Mouse (Mus musculus): ENCODE results near the gene Il17rb. TPM values are rescaled to one million over a fixed set of nuclear protein-coding genes. Genes with fewer than 3 reads are reported as not detected.

The Il17rb gene
- polyA plus RNA-seq, 2 experiments = 1.3 TPM

DNA sequence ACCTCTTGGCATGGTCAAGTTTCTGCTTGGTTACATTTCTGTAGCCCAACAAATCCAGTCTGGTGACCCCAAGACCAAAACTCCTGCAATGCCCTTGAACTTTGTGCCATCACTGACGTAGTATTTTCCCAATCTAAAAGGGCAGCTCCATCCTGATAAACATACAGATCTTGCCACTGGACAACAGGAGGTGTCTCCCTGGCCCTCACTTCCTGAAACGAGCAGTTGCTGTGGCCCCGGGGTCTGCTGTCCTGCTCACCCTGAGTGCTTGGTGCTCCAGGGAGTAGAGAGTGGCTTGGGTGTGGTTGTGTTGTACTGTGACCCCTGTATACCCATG lies 9.3 kb downstream of the Il17rb start:
- ATAC-seq (ENCODE audit: low FRiP score, low read depth) (no peak), DNase-seq (ENCODE audit: low spot score) (no peak)
- Histone ChIP-seq H3K4me3 (replicated peaks; ENCODE audit: low read length) (no peak overlapping the region), H3K9me3 (ENCODE audit: control insufficient read depth, low read length) (no peaks in the 10 kb centered on the region), H3K36me3 (ENCODE audit: control insufficient read depth, insufficient read depth, low read length) (peaks cover 30% of the 10 kb centered on the region), H3K27me3 (ENCODE audit: control insufficient read depth, insufficient read depth, low read length) (no peaks in the 10 kb centered on the region), H3K4me1 (ENCODE audit: control insufficient read depth, insufficient read depth, low read length) (no peaks in the 10 kb centered on the region), H3K4me2 (replicated peaks; ENCODE audit: low read depth, low read length, severe bottlenecking) (no peak overlapping the region), H3K27ac (replicated peaks; ENCODE audit: low read depth, low read length) (no peak overlapping the region), H3K9ac (ENCODE audit: low read depth, low read length, severe bottlenecking) (no peak overlapping the region)
- TF ChIP-seq POLR2A (IDR thresholded peaks at IDR 0.05; ENCODE audit: borderline replicate concordance, extremely low read depth, insufficient read depth, insufficient read length) = no peak
- WGBS = 87% methylated on average over 3 of the region's 3 CpGs

- TF ChIP-seq POLR2A (IDR thresholded peaks at IDR 0.05; ENCODE audit: borderline replicate concordance, extremely low read depth, insufficient read depth, insufficient read length) = no peak
These were observed 9.8 kb downstream of the Il17rb start for GRCm38 (mm10) chr14:29998747-29999474.

DNA sequence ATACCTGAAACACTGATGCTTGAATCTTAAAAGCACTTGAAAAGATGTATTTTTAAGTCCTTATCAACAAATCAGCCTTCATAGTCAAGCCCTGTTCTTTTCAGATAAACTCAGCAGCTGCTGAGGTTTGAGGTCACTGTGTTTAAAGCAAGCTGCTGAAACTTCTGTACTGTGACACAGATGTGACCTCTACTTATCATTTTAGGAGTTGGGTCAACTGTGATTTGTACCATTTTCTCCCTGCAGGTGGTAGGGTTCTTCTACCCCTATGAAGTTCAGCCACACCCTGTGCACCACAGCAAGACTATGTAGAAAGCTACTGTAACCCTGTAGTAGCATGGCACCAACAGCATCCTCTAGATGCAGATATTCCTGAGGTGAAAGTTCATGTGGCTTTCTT lies 11.4 kb downstream of the Il17rb start:
- Histone ChIP-seq H3K27me3 (ENCODE audit: control insufficient read depth, insufficient read depth, low read length) (no peaks in the 10 kb centered on the region), H3K36me3 (ENCODE audit: control insufficient read depth, insufficient read depth, low read length) (peaks cover 50% of the 10 kb centered on the region), H3K27ac (replicated peaks; ENCODE audit: low read depth, low read length) (no peak overlapping the region), H3K4me1 (ENCODE audit: control insufficient read depth, insufficient read depth, low read length) (no peaks in the 10 kb centered on the region), H3K4me3 (replicated peaks; ENCODE audit: low read length) (no peak overlapping the region), H3K9me3 (ENCODE audit: control insufficient read depth, low read length) (no peaks in the 10 kb centered on the region), H3K9ac (ENCODE audit: low read depth, low read length, severe bottlenecking) (no peak overlapping the region), H3K4me2 (replicated peaks; ENCODE audit: low read depth, low read length, severe bottlenecking) (no peak overlapping the region)
- ATAC-seq (ENCODE audit: low FRiP score, low read depth) (no peak), DNase-seq (ENCODE audit: low spot score) (no peak)
- no peak for TF ChIP-seq POLR2A (IDR thresholded peaks at IDR 0.05; ENCODE audit: borderline replicate concordance, extremely low read depth, insufficient read depth, insufficient read length)

More at GRCm38 (mm10) chr14:29998747-29999474, 9.8 kb downstream of the Il17rb start:
- H3K4me2 ChIP-seq (replicated peaks; ENCODE audit: low read depth, low read length, severe bottlenecking) = no peak overlapping the region
- H3K36me3 ChIP-seq (ENCODE audit: control insufficient read depth, insufficient read depth, low read length) = peaks cover 34% of the 10 kb centered on the region
- no peaks in the 10 kb centered on the region for H3K9me3 ChIP-seq (ENCODE audit: control insufficient read depth, low read length)
- no peak overlapping the region for H3K4me3 ChIP-seq (replicated peaks; ENCODE audit: low read length)
- DNase-seq (ENCODE audit: low spot score) (no peak), ATAC-seq (ENCODE audit: low FRiP score, low read depth) (no peak)
- no peak overlapping the region for H3K9ac ChIP-seq (ENCODE audit: low read depth, low read length, severe bottlenecking)
- H3K27me3 ChIP-seq (ENCODE audit: control insufficient read depth, insufficient read depth, low read length) = no peaks in the 10 kb centered on the region
- H3K27ac ChIP-seq (replicated peaks; ENCODE audit: low read depth, low read length) = no peak overlapping the region
- 86% methylated on average over 13 of the region's 13 CpGs for whole genome bisulfite sequencing
- H3K4me1 ChIP-seq (ENCODE audit: control insufficient read depth, insufficient read depth, low read length) = no peaks in the 10 kb centered on the region

DNA sequence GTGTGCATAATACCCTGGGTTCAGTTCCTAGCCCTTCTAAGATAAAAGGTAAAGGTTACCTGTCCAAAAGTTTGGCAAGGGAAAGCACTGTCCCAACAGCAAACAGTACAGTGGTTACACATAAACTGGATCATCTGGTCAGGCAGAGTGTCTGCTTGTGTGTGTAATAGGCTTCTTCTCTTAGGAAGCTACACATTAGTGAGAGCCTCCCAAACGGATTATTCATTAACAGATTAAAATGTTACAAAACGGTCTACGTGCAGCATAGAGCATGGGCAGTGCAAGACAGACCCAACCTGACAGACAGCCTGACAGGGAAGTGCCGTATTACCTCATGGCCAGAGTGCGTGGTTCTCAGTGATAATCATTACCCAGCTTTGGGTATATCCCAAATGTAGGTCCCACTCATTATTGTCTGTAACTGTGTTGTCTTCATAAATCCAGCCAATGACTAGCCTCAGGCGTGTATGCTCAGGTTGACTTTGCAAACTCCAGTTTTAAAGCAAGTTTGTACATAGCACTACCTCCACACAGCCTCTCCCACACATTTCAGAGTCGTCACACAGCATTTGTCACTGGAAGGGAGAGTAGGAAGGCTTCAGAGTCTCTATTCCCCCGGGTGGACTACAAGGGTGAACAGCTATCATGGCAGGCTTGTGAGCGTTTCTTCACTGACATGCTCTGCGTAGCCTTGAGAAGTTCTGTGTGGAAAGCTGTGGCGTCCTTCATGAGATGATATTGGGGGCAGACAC lies 12.5 kb downstream of the Il17rb start:
- TF ChIP-seq POLR2A (IDR thresholded peaks at IDR 0.05; ENCODE audit: borderline replicate concordance, extremely low read depth, insufficient read depth, insufficient read length) = no peak
- peaks cover 61% of the 10 kb centered on the region for H3K36me3 ChIP-seq (ENCODE audit: control insufficient read depth, insufficient read depth, low read length)
- WGBS = 91% methylated on average over 11 of the region's 11 CpGs

DNA sequence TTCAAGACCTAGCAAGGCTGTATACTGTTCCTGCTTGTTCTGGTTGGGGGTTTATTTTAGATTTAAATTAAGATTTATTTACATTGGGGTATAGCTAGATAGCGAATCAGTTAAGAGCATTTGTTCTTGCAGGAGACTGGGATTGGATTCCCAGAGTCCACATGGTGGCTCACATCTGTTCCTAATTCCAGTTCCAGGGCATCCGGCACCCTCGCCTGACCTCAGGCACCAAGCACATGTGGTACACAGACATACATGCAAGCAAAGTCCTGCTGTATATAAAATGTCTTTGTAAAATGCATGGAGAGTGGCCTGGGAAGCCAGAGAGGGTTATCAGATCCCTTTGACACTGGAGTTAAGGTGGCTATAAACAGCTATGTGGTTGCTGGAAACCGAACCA lies 13.7 kb downstream of the Il17rb start:
- Histone ChIP-seq H3K4me1 (ENCODE audit: control insufficient read depth, insufficient read depth, low read length) (no peaks in the 10 kb centered on the region), H3K27me3 (ENCODE audit: control insufficient read depth, insufficient read depth, low read length) (no peaks in the 10 kb centered on the region), H3K9ac (ENCODE audit: low read depth, low read length, severe bottlenecking) (no peak overlapping the region), H3K9me3 (ENCODE audit: control insufficient read depth, low read length) (no peaks in the 10 kb centered on the region), H3K27ac (replicated peaks; ENCODE audit: low read depth, low read length) (no peak overlapping the region), H3K4me2 (replicated peaks; ENCODE audit: low read depth, low read length, severe bottlenecking) (no peak overlapping the region), H3K36me3 (ENCODE audit: control insufficient read depth, insufficient read depth, low read length) (peaks cover 73% of the 10 kb centered on the region), H3K4me3 (replicated peaks; ENCODE audit: low read length) (no peak overlapping the region)
- no peak for TF ChIP-seq POLR2A (IDR thresholded peaks at IDR 0.05; ENCODE audit: borderline replicate concordance, extremely low read depth, insufficient read depth, insufficient read length)
- WGBS = 34% methylated on average over 4 of the region's 4 CpGs
- DNase-seq (ENCODE audit: low spot score) (no peak), ATAC-seq (ENCODE audit: low FRiP score, low read depth) (no peak)

More for the DNA sequence above, 12.5 kb downstream of the Il17rb start:
- DNase-seq (ENCODE audit: low spot score) (no peak), ATAC-seq (ENCODE audit: low FRiP score, low read depth) (no peak)
- Histone ChIP-seq H3K9me3 (ENCODE audit: control insufficient read depth, low read length) (no peaks in the 10 kb centered on the region), H3K27me3 (ENCODE audit: control insufficient read depth, insufficient read depth, low read length) (no peaks in the 10 kb centered on the region), H3K9ac (ENCODE audit: low read depth, low read length, severe bottlenecking) (no peak overlapping the region), H3K27ac (replicated peaks; ENCODE audit: low read depth, low read length) (no peak overlapping the region), H3K4me2 (replicated peaks; ENCODE audit: low read depth, low read length, severe bottlenecking) (no peak overlapping the region), H3K4me3 (replicated peaks; ENCODE audit: low read length) (no peak overlapping the region), H3K4me1 (ENCODE audit: control insufficient read depth, insufficient read depth, low read length) (no peaks in the 10 kb centered on the region)
